Mouse (Mus musculus) thymus, adult 2 months (tissue): Measurements from ENCODE around the gene Btla. TPM values are rescaled to one million over a fixed set of nuclear protein-coding genes. Genes with fewer than 3 reads are reported as not detected.

ENCODE experiments used
- DNase-seq: peaks from one replicate; pipeline ENCODE4 v3.0.0; 2021
- H3K27ac ChIP-seq: fragments of 200-500 bp; 2 replicates; pipeline ENCODE4 v1.5.1; 2012; ENCODE audit warnings: low read length, control low read depth; ENCODE audit not compliant: control insufficient read depth, insufficient read depth
- H3K27me3 ChIP-seq: fragments of 200-500 bp; 2 replicates; pipeline ENCODE4 v1.6.1; 2012; ENCODE audit warnings: mild to moderate bottlenecking, low read length, moderate library complexity, mixed read lengths; ENCODE audit not compliant: control insufficient read depth, insufficient read depth
- H3K36me3 ChIP-seq: fragments of 200-500 bp; 2 replicates; pipeline ENCODE4 v1.6.1; 2012; ENCODE audit warnings: mild to moderate bottlenecking, low read length, moderate library complexity; ENCODE audit not compliant: control insufficient read depth, insufficient read depth
- H3K4me1 ChIP-seq: fragments of 200-500 bp; replicated peaks from 2 replicates; pipeline ENCODE4 v1.6.1; 2012; ENCODE audit warnings: low read length; ENCODE audit not compliant: control insufficient read depth, insufficient read depth
- H3K4me3 ChIP-seq: fragments of 200-500 bp; 2 replicates; pipeline ENCODE4 v1.5.1; 2012; ENCODE audit warnings: mild to moderate bottlenecking, low read length, control low read depth, moderate library complexity; ENCODE audit not compliant: control insufficient read depth, insufficient read depth
- CTCF ChIP-seq: fragments of 200-500 bp; IDR thresholded peaks from 2 replicates; pipeline ENCODE4 v1.5.1; 2012; ENCODE audit warnings: mild to moderate bottlenecking, control low read depth, low read length, moderate library complexity, borderline replicate concordance; ENCODE audit not compliant: control insufficient read depth, poor library complexity, insufficient read depth; ENCODE audit errors: extremely low read depth
- POLR2A ChIP-seq: fragments of 200-500 bp; IDR thresholded peaks from 2 replicates; pipeline ENCODE4 v1.6.1; 2012; ENCODE audit warnings: mild to moderate bottlenecking, low read length, control low read depth, moderate library complexity; ENCODE audit not compliant: control insufficient read depth, poor library complexity, insufficient read depth; ENCODE audit errors: extremely low read depth
- WGBS: fragments of 180-500 bp; shearing (Covaris S2); methylation state at CpG from one replicate; pipeline ENCODE4 v1.1.7; 2018; 5-methylcytosine and 5-hydroxymethylcytosine counted together
- polyA plus RNA-seq: library from polyadenylated mRNA; depleted of rRNA; stranded (reverse); fragments of >200 nt; gene quantifications from 2 replicates; pipeline ENCODE4 v1.2.3, GENCODE M21; 2012; rRNA removed

Gene Btla
- 4.2 and 5.0 TPM in 2 replicates for polyA plus RNA-seq

DNA sequence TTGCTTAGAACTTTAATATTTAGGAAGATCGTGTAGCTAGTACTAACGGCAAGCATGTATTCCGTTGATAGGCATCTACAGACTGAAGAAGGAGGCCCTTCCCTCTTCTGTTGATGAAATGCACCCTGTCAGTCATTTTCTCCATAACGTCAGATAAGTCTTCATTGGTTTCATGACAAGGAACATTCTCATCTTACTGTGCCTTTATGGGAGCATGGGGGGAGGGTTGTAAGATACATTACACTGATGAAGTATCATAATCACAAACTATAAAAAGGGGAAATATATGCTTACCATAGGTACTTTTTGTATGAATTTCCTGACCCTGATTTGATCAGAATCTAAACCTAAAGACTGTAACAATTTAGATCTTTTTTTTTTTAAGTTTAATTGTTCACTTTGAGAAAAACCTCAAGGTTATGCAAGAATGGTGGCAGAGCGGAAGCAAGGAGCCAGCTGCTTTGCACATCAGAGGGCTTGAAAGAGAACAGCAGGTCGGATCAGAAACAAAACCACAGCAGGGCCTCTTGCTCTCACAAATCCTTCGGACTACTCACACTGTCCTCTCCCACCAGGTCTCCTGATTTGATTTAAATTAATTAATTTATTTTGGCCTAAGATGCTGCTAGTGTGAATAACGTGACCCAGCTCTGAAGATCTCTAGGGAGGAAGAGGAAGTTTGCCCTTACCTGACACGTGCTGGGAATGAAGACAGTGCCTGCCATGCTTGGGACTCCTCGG is at the start of gene Btla:
TSS of gene Btla (plus strand) at position 668 of the 741 bp plus-strand sequence.
- WGBS, result 3% methylated on average over 10 of the region's 10 CpGs
- Histone ChIP-seq H3K27ac (peak within 1 kb of the TSS; percentile 74), H3K4me3 (peak within 1 kb of the TSS; percentile 13; the same call in 1 of the 2 replicates), H3K36me3 (no peaks in the 10 kb centered on the region), H3K4me1 (peaks cover 12% of the 10 kb centered on the region), H3K27me3 (no peaks in the 10 kb centered on the region)
- TF ChIP-seq CTCF, result no peak
- no peak for TF ChIP-seq POLR2A
- peak; percentile 46 for DNase-seq

DNA sequence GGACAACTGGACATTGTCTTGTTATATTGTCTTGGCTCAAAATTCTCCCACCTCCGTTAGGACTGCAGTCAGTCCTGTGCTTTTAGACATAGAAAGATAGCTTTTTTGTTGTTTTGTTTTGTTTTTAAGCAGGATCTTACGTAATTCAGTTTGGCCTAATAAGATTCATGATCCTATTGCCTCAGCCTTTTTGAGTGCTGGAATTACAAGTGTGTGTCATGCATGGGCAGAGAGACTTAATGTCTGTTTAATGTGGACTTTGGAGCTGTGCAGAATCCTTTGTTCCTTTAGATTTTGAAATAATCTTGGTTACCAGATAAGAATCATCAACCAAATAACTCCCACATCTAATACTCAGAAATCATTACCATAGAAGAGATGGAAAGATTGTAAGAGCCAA is 45.6 kb upstream of the Btla start:
- Histone ChIP-seq H3K4me3 (no peak overlapping the region), H3K27me3 (no peaks in the 10 kb centered on the region), H3K4me1 (no peaks in the 10 kb centered on the region), H3K36me3 (peaks cover 16% of the 10 kb centered on the region), H3K27ac (no peak overlapping the region)
- WGBS, result 96% methylated on average over 2 of the region's 2 CpGs
- TF ChIP-seq CTCF (no peak), POLR2A (no peak)
- no peak for DNase-seq

DNA sequence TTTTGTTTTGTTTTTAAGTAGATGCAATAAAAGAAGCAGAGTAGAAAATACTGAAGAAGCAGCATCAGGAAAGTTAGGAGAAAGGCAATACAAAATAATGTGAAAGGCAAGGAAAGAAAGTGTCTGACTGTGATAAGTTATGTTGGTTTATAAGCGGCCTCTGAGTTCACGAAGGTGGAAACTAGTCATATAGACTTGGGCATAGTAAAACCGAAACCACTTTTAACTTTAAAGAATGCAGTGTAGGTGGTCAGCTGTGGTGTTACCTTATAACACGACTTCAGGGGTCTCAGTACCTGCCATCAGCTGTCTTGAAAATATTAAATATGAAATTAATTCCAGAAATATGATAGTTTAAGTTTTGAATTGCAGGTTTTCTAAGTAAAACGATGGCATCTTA is 42.3 kb upstream of the Btla start:
- H3K36me3 ChIP-seq, result peaks cover 28% of the 10 kb centered on the region
- no peak overlapping the region for H3K27ac ChIP-seq
- H3K27me3 ChIP-seq, result no peaks in the 10 kb centered on the region
- H3K4me3 ChIP-seq, result no peak overlapping the region
- TF ChIP-seq POLR2A, result no peak
- TF ChIP-seq CTCF, result no peak
- no peaks in the 10 kb centered on the region for H3K4me1 ChIP-seq
- no peak for DNase-seq
- 92% methylated on average over 5 of the region's 5 CpGs for WGBS

DNA sequence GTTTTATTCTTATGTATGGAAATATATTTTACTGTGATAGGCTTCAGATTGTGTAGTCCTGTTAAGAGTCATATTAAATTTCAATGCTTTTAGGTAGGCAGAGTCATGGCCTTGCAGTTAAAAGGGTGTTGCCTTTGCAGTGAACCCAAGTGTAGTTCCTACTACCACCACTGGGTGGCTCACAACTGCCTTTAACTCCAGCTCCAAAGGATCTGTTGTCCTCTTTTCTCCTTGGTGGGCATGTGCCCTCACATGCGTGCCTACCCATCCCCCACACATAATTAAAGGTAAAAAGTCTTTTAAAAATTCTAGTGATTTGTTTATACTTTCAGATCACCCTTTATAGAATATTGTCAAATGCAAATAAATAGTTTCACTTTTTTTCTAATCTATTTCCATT is 31.5 kb upstream of the Btla start:
- DNase-seq, result peak; percentile 76
- Histone ChIP-seq H3K27me3 (no peaks in the 10 kb centered on the region), H3K4me1 (no peaks in the 10 kb centered on the region), H3K27ac (no peak overlapping the region), H3K36me3 (no peaks in the 10 kb centered on the region; the same call in none of the 2 replicates), H3K4me3 (no peak overlapping the region)
- no peak for TF ChIP-seq POLR2A
- TF ChIP-seq CTCF, result no peak
- 0% methylated on average over 1 of the region's 1 CpGs for WGBS

DNA sequence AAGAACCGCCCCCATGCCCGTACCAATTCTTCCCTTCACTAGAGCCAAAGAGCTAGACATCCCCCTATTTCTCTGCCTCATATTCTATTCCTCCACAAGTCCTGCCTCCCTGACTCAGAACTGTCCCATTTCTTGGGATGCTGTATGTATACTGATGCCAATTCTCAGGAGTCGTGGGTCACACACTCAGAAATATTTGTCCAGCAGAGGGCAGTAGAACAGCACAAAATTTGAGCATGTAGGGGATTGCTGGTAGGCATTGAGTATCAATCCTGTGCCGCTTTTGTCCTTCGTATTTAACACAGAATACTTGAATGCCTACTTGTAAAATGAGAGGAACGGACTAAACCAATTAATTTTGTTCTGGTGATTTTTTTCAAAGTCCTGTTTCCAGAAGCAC is 27.3 kb upstream of the Btla start:
- H3K27ac ChIP-seq, result no peak overlapping the region
- DNase-seq, result peak; percentile 68
- no peaks in the 10 kb centered on the region for H3K27me3 ChIP-seq
- WGBS, result 42% methylated on average over 6 of the region's 6 CpGs
- no peaks in the 10 kb centered on the region for H3K4me1 ChIP-seq
- TF ChIP-seq POLR2A, result no peak
- TF ChIP-seq CTCF, result no peak
- no peaks in the 10 kb centered on the region; the same call in 1 of the 2 replicates for H3K36me3 ChIP-seq
- no peak overlapping the region for H3K4me3 ChIP-seq

DNA sequence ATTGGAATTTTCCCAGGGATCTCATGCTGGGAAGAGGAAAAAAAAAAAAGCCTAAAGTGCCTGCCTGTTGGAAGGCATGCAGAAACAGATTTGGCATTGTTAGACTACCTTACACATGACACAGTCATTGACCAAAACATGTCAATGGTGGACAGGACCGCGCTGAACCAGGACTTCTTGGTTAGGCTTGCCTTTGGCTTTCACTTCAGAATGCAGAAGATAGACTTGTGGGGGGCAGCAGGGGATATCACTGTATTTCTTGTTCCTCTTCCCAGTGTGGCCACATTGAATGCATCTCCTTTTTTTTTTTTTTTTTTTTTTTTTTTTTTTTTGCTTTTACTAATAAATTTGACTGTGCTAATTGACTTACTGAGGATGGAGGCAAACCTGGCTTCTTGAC is 22.7 kb upstream of the Btla start:
- Histone ChIP-seq H3K4me1 (no peaks in the 10 kb centered on the region), H3K27ac (no peak overlapping the region), H3K27me3 (no peaks in the 10 kb centered on the region), H3K36me3 (no peaks in the 10 kb centered on the region), H3K4me3 (no peak overlapping the region)
- 80% methylated on average over 2 of the region's 2 CpGs for WGBS
- no peak for DNase-seq
- TF ChIP-seq POLR2A (no peak), CTCF (no peak)
